Mouse (Mus musculus): ENCODE measurements around the gene Ptprg.

DNA sequence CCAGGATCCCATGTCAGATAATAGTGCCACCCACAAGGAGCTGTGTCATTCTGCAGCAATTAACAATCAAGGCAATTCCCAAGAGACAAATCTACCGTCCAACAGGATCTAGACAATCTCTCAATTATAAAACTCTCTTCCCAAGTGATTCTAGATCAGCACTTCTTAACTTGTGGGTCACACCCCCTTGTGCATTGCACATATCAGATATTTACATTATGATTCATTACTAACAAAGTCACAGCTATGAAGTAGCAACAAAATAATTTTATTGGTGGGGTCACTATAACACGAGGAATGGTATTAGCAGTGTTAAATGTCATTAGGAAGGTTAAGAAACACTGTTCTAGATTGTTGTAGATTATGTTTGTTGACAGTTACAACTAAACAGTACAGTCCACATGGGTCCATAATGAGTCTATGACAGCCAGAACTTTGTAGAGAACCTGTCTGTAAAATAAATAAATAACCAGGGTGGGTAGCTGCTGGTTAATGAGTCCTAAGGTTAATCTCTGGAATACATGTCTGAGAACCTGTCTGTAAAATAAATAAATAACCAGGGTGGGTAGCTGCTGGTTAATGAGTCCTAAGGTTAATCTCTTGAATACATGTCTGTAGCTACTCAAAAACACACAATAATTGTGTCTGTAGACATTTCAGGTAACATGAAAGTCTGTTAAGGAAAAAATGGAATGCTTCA lies 520.2 kb downstream of the Ptprg start:
- TF ChIP-seq CTCF (IDR thresholded peaks at IDR 0.05; ENCODE audit: control insufficient read depth, insufficient read depth, insufficient read length) (no peak), MYOG (IDR thresholded peaks at IDR 0.05; ENCODE audit: control insufficient read depth, extremely low read depth, insufficient read length) (no peak), USF1 (IDR thresholded peaks at IDR 0.05; ENCODE audit: low read depth) (no peak), MAX (IDR thresholded peaks at IDR 0.05) (no peak), FOSL1 (IDR thresholded peaks at IDR 0.05; ENCODE audit: insufficient read depth, low read length, poor library complexity, severe bottlenecking) (no peak)

Measured in C2C12 (cell line).